In the genomic region with DNA sequence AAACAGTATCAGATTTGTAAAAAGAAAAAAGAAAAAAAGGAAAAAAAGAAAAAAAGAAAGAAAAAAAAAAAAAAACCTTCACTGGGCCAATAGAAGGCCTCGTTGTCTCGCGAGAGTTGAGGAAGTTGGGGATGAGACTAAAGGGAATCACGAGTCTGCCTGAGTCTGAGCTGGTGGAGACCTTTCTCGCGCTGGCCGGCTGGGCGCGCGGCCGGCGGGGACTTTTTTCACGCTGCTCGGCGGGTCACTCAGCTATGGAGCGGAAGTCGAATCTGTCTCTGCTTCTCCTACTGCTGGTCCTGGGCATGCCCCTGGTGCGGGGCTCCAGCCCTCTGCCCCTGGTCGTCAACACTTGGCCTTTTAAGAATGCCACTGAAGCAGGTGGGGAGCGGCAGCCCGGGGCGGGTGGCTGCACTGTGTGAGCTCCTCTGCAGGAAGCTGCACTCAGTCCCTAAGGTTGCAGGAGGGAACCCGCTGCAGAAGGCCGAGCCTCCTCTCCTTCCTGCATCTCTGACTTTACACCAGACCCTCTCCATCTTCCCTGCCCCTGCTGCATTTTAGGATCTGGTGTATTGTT, we compare ENCODE assay signal across 8 mouse cellular contexts. TPM values are rescaled to one million over a fixed set of nuclear protein-coding genes. Genes with fewer than 3 reads are reported as not detected.
DNase-seq lines count a peak whose midpoint lies in the region; ATAC-seq and TF ChIP-seq lines count a peak whose summit lies in the region.

TSS of gene Aga (plus strand) at position 177 of the 577 bp plus-strand sequence.

- H3K27me3 ChIP-seq in C2C12 (ENCODE audit: control insufficient read depth, insufficient read depth, insufficient read length) (no peaks in the 10 kb centered on the region), myocyte (ENCODE audit: control insufficient read depth, insufficient read depth, insufficient read length) (no peaks in the 10 kb centered on the region)
- H3K27me3 ChIP-seq in erythroblast, embryonic 14.5 days (ENCODE audit: control insufficient read depth): no peaks in the 10 kb centered on the region
- no peaks in the 10 kb centered on the region for H3K27me3 ChIP-seq in heart, embryonic 11.5 days (ENCODE audit: control insufficient read depth, insufficient read depth, low read length)
- no peaks in the 10 kb centered on the region for H3K27me3 ChIP-seq in kidney, embryonic 16.5 days (ENCODE audit: insufficient read depth, low read length)
- H3K27me3 ChIP-seq in liver, adult 2 months (ENCODE audit: control insufficient read depth, insufficient read depth, low read length): no peaks in the 10 kb centered on the region
- no peaks in the 10 kb centered on the region for H3K27me3 ChIP-seq in splenic B cell, adult 2 months (ENCODE audit: control insufficient read depth, insufficient read depth, low read length, poor library complexity, severe bottlenecking)

- H3K4me1 ChIP-seq in erythroblast, embryonic 14.5 days (ENCODE audit: control insufficient read depth): peaks cover 7% of the 10 kb centered on the region
- H3K4me1 ChIP-seq in heart, embryonic 11.5 days (ENCODE audit: control insufficient read depth, insufficient read depth, low read length): no peaks in the 10 kb centered on the region
- peaks cover 6% of the 10 kb centered on the region for H3K4me1 ChIP-seq in kidney, embryonic 16.5 days (ENCODE audit: insufficient read depth, low read length)
- peaks cover 7% of the 10 kb centered on the region; the same call in 1 of the 2 replicates for H3K4me1 ChIP-seq in liver, adult 2 months (ENCODE audit: control insufficient read depth, insufficient read depth, low read length)

- H3K9me3 ChIP-seq in erythroblast, embryonic 14.5 days (ENCODE audit: control insufficient read depth, low read length): no peaks in the 10 kb centered on the region
- no peaks in the 10 kb centered on the region for H3K9me3 ChIP-seq in heart, embryonic 11.5 days (replicated peaks; ENCODE audit: control insufficient read depth, low read length)
- no peaks in the 10 kb centered on the region for H3K9me3 ChIP-seq in kidney, embryonic 16.5 days (ENCODE audit: low read length)

- H3K79me3 ChIP-seq in C2C12 (ENCODE audit: low read depth): peaks cover 2% of the 10 kb centered on the region

- H3ac ChIP-seq in C2C12 (ENCODE audit: control insufficient read depth, insufficient read length, low read depth) (peak within 1 kb of the TSS; percentile 75), myocyte (ENCODE audit: control insufficient read depth, insufficient read length) (no peak within 1 kb of the TSS)

- peak within 1 kb of the TSS; percentile 74 for H3K27ac ChIP-seq in heart, embryonic 11.5 days (ENCODE audit: low read depth, low read length)
- H3K27ac ChIP-seq in kidney, embryonic 16.5 days (ENCODE audit: low read length): peak within 1 kb of the TSS; percentile 78
- H3K27ac ChIP-seq in liver, adult 2 months (replicated peaks; ENCODE audit: insufficient read depth, low read depth, low read length): peak within 1 kb of the TSS; percentile 71

- H3K4me3 ChIP-seq in C2C12 (ENCODE audit: insufficient read depth, poor library complexity, severe bottlenecking) (peak within 1 kb of the TSS; percentile 53), myocyte (peak within 1 kb of the TSS; percentile 46)
- peak within 1 kb of the TSS; percentile 69 for H3K4me3 ChIP-seq in erythroblast, embryonic 14.5 days (replicated peaks)
- H3K4me3 ChIP-seq in heart, embryonic 11.5 days (ENCODE audit: low read depth, low read length): peak within 1 kb of the TSS; percentile 51
- peak within 1 kb of the TSS; percentile 51 for H3K4me3 ChIP-seq in kidney, embryonic 16.5 days (ENCODE audit: low read length)
- peak within 1 kb of the TSS; percentile 100 for H3K4me3 ChIP-seq in liver, adult 2 months (ENCODE audit: insufficient read depth, low read depth, low read length)

- 2% methylated on average over 24 of the region's 24 CpGs for WGBS in heart, embryonic 11.5 days (ENCODE audit: insufficient replicate concordance)
- under 1% methylated on average over 24 of the region's 24 CpGs for WGBS in kidney, embryonic 16.5 days
- 0% methylated on average over 24 of the region's 24 CpGs for WGBS in liver, adult 2 months

- TF ChIP-seq POLR2A in brain, embryonic 14.5 days (IDR thresholded peaks at IDR 0.05; ENCODE audit: borderline replicate concordance, extremely low read depth, insufficient read depth, insufficient read length, poor library complexity, severe bottlenecking): peak; percentile 31; the same call in 1 of the 2 replicates
- no peak for TF ChIP-seq POLR2A in liver, adult 2 months (IDR thresholded peaks at IDR 0.05; ENCODE audit: extremely low read depth, insufficient read depth, low read length)
- TF ChIP-seq POLR2A in myocyte (IDR thresholded peaks at IDR 0.05; ENCODE audit: insufficient read length, low read depth): peak; percentile 57

- H3K9ac ChIP-seq in heart, embryonic 11.5 days (ENCODE audit: low read depth, low read length): peak within 1 kb of the TSS; percentile 82
- H3K9ac ChIP-seq in kidney, embryonic 16.5 days (replicated peaks; ENCODE audit: low read length): peak within 1 kb of the TSS; percentile 78
- peak within 1 kb of the TSS; percentile 91 for H3K9ac ChIP-seq in liver, adult 2 months (ENCODE audit: low read depth, low read length)

- H3K36me3 ChIP-seq in C2C12 (ENCODE audit: control insufficient read depth, insufficient read depth) (peaks cover 16% of the 10 kb centered on the region), myocyte (ENCODE audit: control insufficient read depth, insufficient read depth) (peaks cover 9% of the 10 kb centered on the region)
- peaks cover 2% of the 10 kb centered on the region; the same call in 1 of the 2 replicates for H3K36me3 ChIP-seq in erythroblast, embryonic 14.5 days (ENCODE audit: control insufficient read depth)
- peaks cover 3% of the 10 kb centered on the region; the same call in 1 of the 2 replicates for H3K36me3 ChIP-seq in heart, embryonic 11.5 days (ENCODE audit: control insufficient read depth, insufficient read depth, low read length)
- H3K36me3 ChIP-seq in kidney, embryonic 16.5 days (ENCODE audit: insufficient read depth, low read length): peaks cover 23% of the 10 kb centered on the region
- peaks cover 20% of the 10 kb centered on the region for H3K36me3 ChIP-seq in liver, adult 2 months (ENCODE audit: control insufficient read depth, insufficient read depth, low read length)
- H3K36me3 ChIP-seq in splenic B cell, adult 2 months (ENCODE audit: control insufficient read depth, insufficient read depth, low read length, poor library complexity, severe bottlenecking): peaks cover 4% of the 10 kb centered on the region; the same call in 1 of the 2 replicates

- H3K4me2 ChIP-seq in heart, embryonic 11.5 days: peak within 1 kb of the TSS; percentile 72
- peak within 1 kb of the TSS; percentile 53 for H3K4me2 ChIP-seq in kidney, embryonic 16.5 days (replicated peaks; ENCODE audit: low read depth, low read length)
- H3K4me2 ChIP-seq in myocyte (ENCODE audit: low read depth): peak within 1 kb of the TSS; percentile 91

- DNase-seq in brain, embryonic 14.5 days (ENCODE audit: low read depth): peak; percentile 97
- DNase-seq in liver, adult 2 months (ENCODE audit: extremely low read depth, low read depth, low spot score): peak; percentile 92
- peak; percentile 96 for DNase-seq in splenic B cell, adult 2 months (ENCODE audit: low read depth, low spot score)

- peak; percentile 99 for ATAC-seq in heart, embryonic 11.5 days (replicated peaks; ENCODE audit: insufficient number of reproducible peaks, low FRiP score, low TSS enrichment)
- peak; percentile 99 for ATAC-seq in kidney, embryonic 16.5 days (ENCODE audit: low FRiP score, low TSS enrichment)

- no peak for TF ChIP-seq CTCF in C2C12 (IDR thresholded peaks at IDR 0.05; ENCODE audit: control insufficient read depth, insufficient read depth, insufficient read length)
- no peak for TF ChIP-seq CTCF in brain, embryonic 14.5 days (IDR thresholded peaks at IDR 0.05; ENCODE audit: borderline replicate concordance, extremely low read depth, insufficient read depth, insufficient read length)
- no peak for TF ChIP-seq CTCF in liver, adult 2 months (IDR thresholded peaks at IDR 0.05; ENCODE audit: low read depth, low read length)

- H3K79me2 ChIP-seq in C2C12 (ENCODE audit: control insufficient read depth, insufficient read depth) (peaks cover 17% of the 10 kb centered on the region), myocyte (ENCODE audit: control insufficient read depth, insufficient read depth) (peaks cover 6% of the 10 kb centered on the region)
- H3K79me2 ChIP-seq in liver, adult 2 months (ENCODE audit: control insufficient read depth, insufficient read depth, low read length): peaks cover 3% of the 10 kb centered on the region; the same call in 1 of the 2 replicates

TF ChIP-seq in C2C12, 6 proteins besides CTCF, POLR2A, EP300 and RAD21:
- TF ChIP-seq MYOG (IDR thresholded peaks at IDR 0.05; ENCODE audit: control insufficient read depth, extremely low read depth, insufficient read length) (no peak), MAX (IDR thresholded peaks at IDR 0.05) (no peak), USF1 (IDR thresholded peaks at IDR 0.05; ENCODE audit: low read depth) (peak; percentile 12)
TF ChIP-seq in C2C12: peak in this region for 1.

TF ChIP-seq in myocyte, 11 proteins besides CTCF, POLR2A, EP300 and RAD21:
- TF ChIP-seq TCF3 (IDR thresholded peaks at IDR 0.05; ENCODE audit: insufficient read length, low read depth) (no peak), SRF (IDR thresholded peaks at IDR 0.05; ENCODE audit: control insufficient read depth, insufficient read length, low read depth) (no peak), USF1 (IDR thresholded peaks at IDR 0.05; ENCODE audit: low read depth) (peak; percentile 15), REST (IDR thresholded peaks at IDR 0.05; ENCODE audit: insufficient read depth, insufficient read length) (no peak), MYOG (IDR thresholded peaks at IDR 0.05; ENCODE audit: control insufficient read depth in 1 of 3, insufficient read depth in 1 of 3, insufficient read length in 2 of 3, low read depth in 2 of 3) (peak in 1 of 3 experiments; percentile 30)

RNA-seq across cellular contexts. Expression of gene Aga, which starts in this region (rescaled TPM):
- polyA plus RNA-seq in C2C12 (2012; fragmentation: generic; extraction: Trizol) (38.4 TPM), myocyte (2012; fragmentation: generic; extraction: Trizol) (37.3 TPM)
- 2.3 and 5.8 TPM in 2 replicates for polyA plus RNA-seq in brain, embryonic 14.5 days (2012; rRNA removed)
- polyA plus RNA-seq in erythroblast, embryonic 14.5 days (2012): 0.08 TPM in 1 of 2 replicates, not detected in the other
- polyA plus RNA-seq in heart, embryonic 11.5 days (2014; fragmentation: Nextera tagmentation; extraction: Ambion mirVana): 32.7 and 36.3 TPM in 2 replicates
- polyA plus RNA-seq in kidney, embryonic 16.5 days (2015; fragmentation: Nextera tagmentation; extraction: Ambion mirVana): 37.8 and 41.4 TPM in 2 replicates
- total RNA-seq in liver, adult 2 months (2014; rRNA removed): 28.5 and 30.8 TPM in 2 replicates
- polyA plus RNA-seq in liver, adult 2 months (2012; rRNA removed): 4.0 and 5.2 TPM in 2 replicates

Comparison
In these comparisons a context has a peak if more than half of its experiments do, and no peak if none do; other contexts are left out.
1. Peak in every context shown above with its lines: DNase-seq, ATAC-seq, H3K4me3 ChIP-seq and H3K27ac ChIP-seq.
2. H3K4me3 ChIP-seq: peak in every context shown above with its lines; median percentile 100 in liver, adult 2 months; 69 in erythroblast, embryonic 14.5 days; 53 in C2C12; 51 in heart, embryonic 11.5 days; 51 in kidney, embryonic 16.5 days; 46 in myocyte.